Mouse (Mus musculus) left cerebral cortex, adult 11 months (tissue): ENCODE results near the gene Dnajb4.
"Not testable (repeated sequence)": the region's sequence is repeated elsewhere in the genome, so short reads cannot be mapped to it uniquely, and the experiment has no call there.

Experiments
- DNase-seq: peaks from one replicate; pipeline ENCODE4 v3.0.0; 2022; ENCODE audit warnings: low spot score

Dnajb4 gene

GRCm38 (mm10) chr3:152208096-152208885 is 1.8 kb downstream of the Dnajb4 start:
- DNase-seq: no peak

- no peak for DNase-seq
These were observed 2.9 kb downstream of the Dnajb4 start for GRCm38 (mm10) chr3:152207156-152207555.

- no peak for DNase-seq
These were observed 5.5 kb downstream of the Dnajb4 start for GRCm38 (mm10) chr3:152204577-152204976.

- no peak for DNase-seq
These were observed 6.1 kb downstream of the Dnajb4 start for GRCm38 (mm10) chr3:152203996-152204395.

GRCm38 (mm10) chr3:152203411-152203810 is 6.7 kb downstream of the Dnajb4 start:
- DNase-seq: no peak

GRCm38 (mm10) chr3:152202942-152203341 is 7.2 kb downstream of the Dnajb4 start:
- no peak for DNase-seq

GRCm38 (mm10) chr3:152201651-152202050 is 8.5 kb downstream of the Dnajb4 start:
- no peak for DNase-seq

GRCm38 (mm10) chr3:152201181-152201580 is 8.9 kb downstream of the Dnajb4 start:
- no peak for DNase-seq

GRCm38 (mm10) chr3:152199125-152199524 is 11.0 kb downstream of the Dnajb4 start:
- no peak for DNase-seq

GRCm38 (mm10) chr3:152197246-152197645 is 12.9 kb downstream of the Dnajb4 start:
- DNase-seq: not testable (repeated sequence)

GRCm38 (mm10) chr3:152193635-152194097 is 16.4 kb downstream of the Dnajb4 start:
- DNase-seq: peak; percentile 83

GRCm38 (mm10) chr3:152193177-152193576 is 16.9 kb downstream of the Dnajb4 start:
- DNase-seq: no peak

- no peak for DNase-seq
These were observed 17.7 kb downstream of the Dnajb4 start for GRCm38 (mm10) chr3:152192238-152192931.

GRCm38 (mm10) chr3:152191791-152192237 is 18.3 kb downstream of the Dnajb4 start:
- DNase-seq: no peak

- DNase-seq: no peak
These were observed 19.2 kb downstream of the Dnajb4 start for GRCm38 (mm10) chr3:152190679-152191477.

- no peak for DNase-seq
These were observed 20.8 kb downstream of the Dnajb4 start for GRCm38 (mm10) chr3:152189306-152189705.

GRCm38 (mm10) chr3:152186106-152186505 is 24.0 kb downstream of the Dnajb4 start:
- DNase-seq: no peak

- no peak for DNase-seq
These were observed 26.6 kb downstream of the Dnajb4 start for GRCm38 (mm10) chr3:152183522-152183921.

- DNase-seq: no peak
These were observed 29.5 kb downstream of the Dnajb4 start for GRCm38 (mm10) chr3:152180624-152181023.

GRCm38 (mm10) chr3:152179285-152179684 is 30.8 kb downstream of the Dnajb4 start:
- DNase-seq: no peak

GRCm38 (mm10) chr3:152178816-152179215 is 31.3 kb downstream of the Dnajb4 start:
- DNase-seq: no peak

- no peak for DNase-seq
These were observed 37.7 kb downstream of the Dnajb4 start for GRCm38 (mm10) chr3:152172322-152172935.
